Mouse (Mus musculus) G1E (cell line): ENCODE measurements around the gene Pa2g4.
"Not testable (repeated sequence)": the region's sequence is repeated elsewhere in the genome, so short reads cannot be mapped to it uniquely, and the experiment has no call there.

Experiments used
- CTCF ChIP-seq: IDR thresholded peaks from 2 replicates; pipeline ENCODE4 v1.5.1; 2012; ENCODE audit warnings: low read depth, low read length, inconsistent platforms, mixed read lengths
- TAL1 ChIP-seq: conservative IDR thresholded peaks from 2 replicates; pipeline ENCODE4 v1.6.1; 2012; ENCODE audit warnings: low read depth, low read length, inconsistent platforms, mixed read lengths

DNA sequence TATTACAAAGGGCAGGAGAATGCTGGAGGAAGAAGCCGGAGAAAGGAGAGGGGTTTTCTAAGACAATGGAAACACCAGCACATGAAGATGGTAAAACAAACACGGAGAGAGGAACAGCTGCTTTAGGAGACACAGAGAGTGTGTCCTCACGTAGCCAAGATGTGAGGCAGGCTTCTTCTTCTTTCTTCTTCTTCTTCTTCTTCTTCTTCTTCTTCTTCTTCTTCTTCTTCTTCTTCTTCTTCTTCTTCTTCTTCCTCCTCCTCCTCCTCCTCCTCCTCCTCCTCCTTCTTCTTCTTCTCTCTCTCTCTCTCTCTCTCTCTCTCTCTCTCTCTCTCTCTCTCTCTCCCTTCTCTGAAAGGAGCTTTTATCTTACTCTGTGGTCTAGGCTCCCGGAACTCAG lies 48.0 kb upstream of the Pa2g4 start:
- not testable (repeated sequence) for TF ChIP-seq CTCF, TAL1
